Mouse (Mus musculus) cortical plate, adult 2 months (tissue): ENCODE data around the gene Fat3.

Experiments
- CTCF ChIP-seq: fragments of 200-500 bp; IDR thresholded peaks from 2 replicates; pipeline ENCODE4 v1.5.1; 2011; ENCODE audit warnings: mild to moderate bottlenecking, control low read depth, low read length; ENCODE audit not compliant: insufficient read depth; ENCODE audit errors: extremely low read depth
- POLR2A ChIP-seq: fragments of 200-500 bp; IDR thresholded peaks from 2 replicates; pipeline ENCODE4 v1.6.1; 2011; ENCODE audit warnings: mild to moderate bottlenecking, low read length, control low read depth; ENCODE audit not compliant: insufficient read depth; ENCODE audit errors: extremely low read depth

DNA sequence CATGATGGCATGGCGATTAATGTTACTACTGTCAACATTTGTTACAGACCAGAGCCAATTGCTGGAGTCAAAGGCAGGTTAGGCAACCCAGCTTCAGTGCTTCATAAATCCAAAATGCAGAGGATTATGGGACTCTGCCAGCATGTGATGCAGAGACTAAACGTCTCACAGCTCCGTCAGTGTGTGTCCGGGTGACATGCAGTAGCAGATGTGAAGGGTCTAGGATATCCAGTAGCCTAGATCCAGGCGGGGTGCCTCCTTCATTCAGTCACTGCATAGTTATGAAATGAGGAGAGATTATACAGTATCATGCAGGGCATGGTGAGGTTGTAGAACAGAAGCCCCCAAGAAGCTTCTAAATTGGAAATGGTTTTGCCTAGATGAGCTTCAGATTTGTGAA, 379.3 kb downstream of the Fat3 start:
- TF ChIP-seq POLR2A (no peak), CTCF (no peak)
